Mouse (Mus musculus): ENCODE data around the gene Rasgrp4.
A peak's percentile ranks its signal among the peaks of the same experiment; 100 is the strongest.
"Not testable (repeated sequence)": the region's sequence is repeated elsewhere in the genome, so short reads cannot be mapped to it uniquely, and the experiment has no call there.

The Rasgrp4 gene

GRCm38 (mm10) chr7:29180077-29180853 is 45.6 kb downstream of the Rasgrp4 start, which contains the start of gene Psmd8:
TSS of gene Psmd8 (minus strand) at chr7:29180701.
- DNase-seq = peak; percentile 92

DNA sequence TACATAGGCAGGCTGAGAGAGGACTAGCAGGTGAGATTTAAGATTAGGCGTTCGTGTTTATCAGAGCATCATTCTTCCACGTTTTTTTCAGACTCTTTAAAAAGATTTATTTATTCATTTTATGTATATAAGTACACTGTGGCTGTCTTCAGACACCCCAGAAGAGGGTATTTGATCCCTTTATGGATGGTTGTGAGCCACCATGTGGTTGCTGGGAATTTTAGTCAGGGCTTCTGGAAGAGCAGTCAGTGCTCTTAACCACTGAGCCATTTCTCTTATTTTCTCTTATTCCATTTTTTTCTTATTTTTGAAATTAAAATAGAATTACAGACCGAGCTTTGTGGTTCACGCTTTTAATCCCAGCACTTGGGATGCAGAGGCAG is 46.2 kb downstream of the Rasgrp4 start:
- no peak for DNase-seq

DNA sequence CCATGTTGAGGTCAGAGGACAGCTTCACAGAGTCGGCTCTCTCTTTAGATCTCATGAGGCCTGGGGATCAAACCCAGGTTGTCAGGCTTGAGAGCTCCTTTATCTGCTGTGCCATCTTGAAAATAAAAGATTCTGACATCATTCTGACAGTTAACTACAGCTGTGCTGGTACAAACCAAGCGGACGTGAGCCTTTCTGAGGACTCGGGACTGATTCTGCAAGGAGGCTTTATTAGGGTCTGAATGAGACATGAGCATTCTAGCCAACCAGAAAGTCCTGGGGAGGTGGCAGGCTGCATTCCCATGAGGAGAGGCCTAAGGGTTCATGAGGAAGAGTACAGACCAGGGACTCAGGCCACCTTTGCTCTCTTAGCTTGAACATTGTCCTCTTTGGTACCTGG is 46.7 kb downstream of the Rasgrp4 start:
- not testable (repeated sequence) for DNase-seq

GRCm38 (mm10) chr7:29194230-29194629 is 59.6 kb downstream of the Rasgrp4 start:
- not testable (repeated sequence) for DNase-seq

- DNase-seq = no peak
Measured at GRCm38 (mm10) chr7:29202577-29202976, 67.9 kb downstream of the Rasgrp4 start.

Data from right cerebral cortex, postnatal 14 days (tissue).